Mouse (Mus musculus) midbrain, postnatal 0 days (tissue): Measurements from ENCODE around the gene Tbc1d1. TPM values are rescaled to one million over a fixed set of nuclear protein-coding genes. Genes with fewer than 3 reads are reported as not detected.

Source experiments
- ATAC-seq: fragments of 200-750 bp; cut with Nextera tagmentation; 2 replicates; pipeline ENCODE4 v1.8.0; 2017; ENCODE audit warnings: moderate number of reproducible peaks, mild to moderate bottlenecking, moderate TSS enrichment, moderate library complexity; ENCODE audit not compliant: low FRiP score
- DNase-seq: peaks from one replicate; pipeline ENCODE4 v3.0.0-alpha.2; 2015; ENCODE audit warnings: low spot score
- H3K27ac ChIP-seq: fragments of 300-500 bp; sonication (generic); 2 replicates; pipeline ENCODE4 v1.5.1; 2014; ENCODE audit warnings: low read depth, mild to moderate bottlenecking, low read length, mixed read lengths
- H3K27me3 ChIP-seq: fragments of 300-500 bp; sonication (generic); 2 replicates; pipeline ENCODE4 v1.6.1; 2014; ENCODE audit warnings: low read length, control low read depth, mixed read lengths; ENCODE audit not compliant: insufficient read depth
- H3K36me3 ChIP-seq: fragments of 300-500 bp; sonication (generic); 2 replicates; pipeline ENCODE4 v1.6.1; 2014; ENCODE audit warnings: low read length, control low read depth, mixed read lengths; ENCODE audit not compliant: insufficient read depth
- H3K4me1 ChIP-seq: fragments of 300-500 bp; sonication (generic); 2 replicates; pipeline ENCODE4 v1.6.1; 2014; ENCODE audit warnings: mild to moderate bottlenecking, control low read depth, antibody characterized with exemption, low read length, mixed read lengths; ENCODE audit not compliant: insufficient read depth
- H3K4me2 ChIP-seq: fragments of 300-500 bp; sonication (generic); 2 replicates; pipeline ENCODE4 v1.6.1; 2014; ENCODE audit warnings: low read depth, mild to moderate bottlenecking, low read length, mixed read lengths; ENCODE audit not compliant: poor library complexity, severe bottlenecking
- H3K4me3 ChIP-seq: fragments of 300-500 bp; sonication (generic); 2 replicates; pipeline ENCODE4 v1.5.1; 2014; ENCODE audit warnings: low read depth, mild to moderate bottlenecking, low read length, moderate library complexity
- H3K9ac ChIP-seq: fragments of 300-500 bp; sonication (generic); replicated peaks from 2 replicates; pipeline ENCODE4 v1.6.1; 2014; ENCODE audit warnings: mild to moderate bottlenecking, low read length, moderate library complexity, mixed read lengths; ENCODE audit not compliant: poor library complexity, severe bottlenecking
- H3K9me3 ChIP-seq: fragments of 300-500 bp; sonication (generic); 2 replicates; pipeline ENCODE4 v1.6.1; 2016; ENCODE audit warnings: low read length, control low read depth
- CTCF ChIP-seq: IDR thresholded peaks from 2 replicates; pipeline ENCODE4 v1.5.1; 2016; ENCODE audit warnings: antibody characterized with exemption, mild to moderate bottlenecking
- WGBS: fragments of 180-500 bp; shearing (Covaris S2); extraction: QIAGEN DNeasy Blood & Tissue Kit; methylation state at CpG from one replicate; pipeline ENCODE4 v1.1.7; 2014; 5-methylcytosine and 5-hydroxymethylcytosine counted together
- polyA plus RNA-seq: library from polyadenylated mRNA; unstranded; fragments of >200 nt; fragmentation: Nextera tagmentation; extraction: Ambion mirVana; gene quantifications from 2 replicates; pipeline ENCODE4 v1.2.1, GENCODE M21; 2015
- total RNA-seq: library from RNA; depleted of rRNA; stranded (reverse); fragments of >200 nt; gene quantifications from 2 replicates; pipeline ENCODE4 v1.2.3, GENCODE M21; 2014

The Tbc1d1 gene
- total and polyA plus RNA-seq, 2 experiments from 2014 or later = 5.6 to 11.3 TPM

GRCm38 (mm10) chr5:64273517-64273916 is 117.4 kb downstream of the Tbc1d1 start:
- H3K4me3 ChIP-seq = no peak overlapping the region
- DNase-seq (no peak), ATAC-seq (no peak)
- no peaks in the 10 kb centered on the region for H3K36me3 ChIP-seq
- H3K27me3 ChIP-seq = no peaks in the 10 kb centered on the region
- H3K4me2 ChIP-seq = no peak overlapping the region
- H3K27ac ChIP-seq = no peak overlapping the region
- WGBS = 84% methylated on average over 1 of the region's 1 CpGs
- H3K9me3 ChIP-seq = no peaks in the 10 kb centered on the region
- H3K4me1 ChIP-seq = no peaks in the 10 kb centered on the region; the same call in 1 of the 2 replicates
- no peak overlapping the region for H3K9ac ChIP-seq
- no peak for TF ChIP-seq CTCF

GRCm38 (mm10) chr5:64274296-64274695 is 118.2 kb downstream of the Tbc1d1 start:
- Histone ChIP-seq H3K4me2 (no peak overlapping the region), H3K27me3 (no peaks in the 10 kb centered on the region), H3K4me3 (no peak overlapping the region), H3K36me3 (no peaks in the 10 kb centered on the region), H3K4me1 (no peaks in the 10 kb centered on the region; the same call in 1 of the 2 replicates), H3K9ac (no peak overlapping the region), H3K9me3 (no peaks in the 10 kb centered on the region), H3K27ac (no peak overlapping the region)
- TF ChIP-seq CTCF = no peak
- ATAC-seq = no peak
- WGBS = 83% methylated on average over 9 of the region's 9 CpGs
- DNase-seq = no peak

GRCm38 (mm10) chr5:64274738-64275451 is 118.8 kb downstream of the Tbc1d1 start:
- Histone ChIP-seq H3K9ac (no peak overlapping the region), H3K4me1 (no peaks in the 10 kb centered on the region; the same call in 1 of the 2 replicates), H3K27ac (no peak overlapping the region), H3K4me3 (no peak overlapping the region), H3K9me3 (no peaks in the 10 kb centered on the region), H3K27me3 (no peaks in the 10 kb centered on the region), H3K36me3 (no peaks in the 10 kb centered on the region), H3K4me2 (no peak overlapping the region)
- ATAC-seq = 0 out of 2 replicates have a peak, but pooled peaks have one; percentile 53
- 27% methylated on average over 17 of the region's 17 CpGs for WGBS
- TF ChIP-seq CTCF = peak; percentile 87
- DNase-seq = peak; percentile 81

GRCm38 (mm10) chr5:64277646-64278191 is 121.6 kb downstream of the Tbc1d1 start:
- no peak for ATAC-seq
- DNase-seq = no peak
- Histone ChIP-seq H3K4me1 (no peaks in the 10 kb centered on the region), H3K9ac (no peak overlapping the region), H3K9me3 (no peaks in the 10 kb centered on the region), H3K36me3 (peaks cover 6% of the 10 kb centered on the region; the same call in 1 of the 2 replicates), H3K4me3 (no peak overlapping the region), H3K27me3 (no peaks in the 10 kb centered on the region), H3K27ac (no peak overlapping the region), H3K4me2 (no peak overlapping the region)
- 87% methylated on average over 7 of the region's 7 CpGs for WGBS
- no peak for TF ChIP-seq CTCF

- Histone ChIP-seq H3K9me3 (no peaks in the 10 kb centered on the region), H3K4me2 (no peak overlapping the region), H3K27ac (no peak overlapping the region), H3K9ac (no peak overlapping the region), H3K27me3 (no peaks in the 10 kb centered on the region), H3K36me3 (peaks cover 6% of the 10 kb centered on the region; the same call in 1 of the 2 replicates), H3K4me1 (no peaks in the 10 kb centered on the region), H3K4me3 (no peak overlapping the region)
- TF ChIP-seq CTCF = no peak
- no peak for DNase-seq
- ATAC-seq = no peak
- 77% methylated on average over 7 of the region's 7 CpGs for WGBS
Observed at GRCm38 (mm10) chr5:64279668-64280067, 123.6 kb downstream of the Tbc1d1 start.

GRCm38 (mm10) chr5:64280191-64280590 is 124.1 kb downstream of the Tbc1d1 start:
- no peak for ATAC-seq
- H3K4me1 ChIP-seq = no peaks in the 10 kb centered on the region
- no peak for TF ChIP-seq CTCF
- no peak overlapping the region for H3K4me2 ChIP-seq
- peak; percentile 30 for DNase-seq
- no peak overlapping the region for H3K4me3 ChIP-seq
- no peak overlapping the region for H3K9ac ChIP-seq
- 73% methylated on average over 8 of the region's 8 CpGs for WGBS
- no peaks in the 10 kb centered on the region for H3K27me3 ChIP-seq
- no peaks in the 10 kb centered on the region for H3K9me3 ChIP-seq
- H3K27ac ChIP-seq = no peak overlapping the region
- peaks cover 6% of the 10 kb centered on the region; the same call in 1 of the 2 replicates for H3K36me3 ChIP-seq
